Mouse (Mus musculus) left cerebral cortex, postnatal 14 days (tissue): ENCODE data around the gene Ace. TPM values are rescaled to one million over a fixed set of nuclear protein-coding genes. Genes with fewer than 3 reads are reported as not detected.

ENCODE experiments used
- DNase-seq, 2 experiments: peaks; one replicate each; pipeline ENCODE4 v3.0.0; 2021 to 2022; ENCODE audit warnings: low spot score in 2 of 2, mixed read lengths in 1 of 2
- intact Hi-C: fragments of 180-260 bp; cut with DNase I; formaldehyde crosslinking; loops from one replicate; pipeline ENCODE4 v1.15.1; 2025
- long read RNA-seq, 2 experiments: library from polyadenylated mRNA; stranded (forward); transcript quantifications; one replicate each; pipeline ENCODE4 v2.0.0; 2021
- total RNA-seq, 2 experiments: library from RNA; stranded (reverse); gene quantifications; 2 replicates each; pipeline ENCODE4 v1.2.3; 2021

Ace gene
- 10 to 100 TPM in 1 of 2 experiments, 1 to 10 TPM in 1; 9.7 to 10.5 TPM for total RNA-seq
- long read RNA-seq, experiment 1, full-length matches to known transcripts, result 2 of 5 reads
- long read RNA-seq, experiment 1, partial matches to known transcripts, result 2 of 5 reads
- long read RNA-seq, experiment 1, other reads (novel, unspliced or antisense), result 1 of 5 reads
- long read RNA-seq, experiment 2, full-length matches to known transcripts, result 2 of 4 reads
- long read RNA-seq, experiment 2, partial matches to known transcripts, result 1 of 4 reads
- long read RNA-seq, experiment 2, other reads (novel, unspliced or antisense), result 1 of 4 reads

DNA sequence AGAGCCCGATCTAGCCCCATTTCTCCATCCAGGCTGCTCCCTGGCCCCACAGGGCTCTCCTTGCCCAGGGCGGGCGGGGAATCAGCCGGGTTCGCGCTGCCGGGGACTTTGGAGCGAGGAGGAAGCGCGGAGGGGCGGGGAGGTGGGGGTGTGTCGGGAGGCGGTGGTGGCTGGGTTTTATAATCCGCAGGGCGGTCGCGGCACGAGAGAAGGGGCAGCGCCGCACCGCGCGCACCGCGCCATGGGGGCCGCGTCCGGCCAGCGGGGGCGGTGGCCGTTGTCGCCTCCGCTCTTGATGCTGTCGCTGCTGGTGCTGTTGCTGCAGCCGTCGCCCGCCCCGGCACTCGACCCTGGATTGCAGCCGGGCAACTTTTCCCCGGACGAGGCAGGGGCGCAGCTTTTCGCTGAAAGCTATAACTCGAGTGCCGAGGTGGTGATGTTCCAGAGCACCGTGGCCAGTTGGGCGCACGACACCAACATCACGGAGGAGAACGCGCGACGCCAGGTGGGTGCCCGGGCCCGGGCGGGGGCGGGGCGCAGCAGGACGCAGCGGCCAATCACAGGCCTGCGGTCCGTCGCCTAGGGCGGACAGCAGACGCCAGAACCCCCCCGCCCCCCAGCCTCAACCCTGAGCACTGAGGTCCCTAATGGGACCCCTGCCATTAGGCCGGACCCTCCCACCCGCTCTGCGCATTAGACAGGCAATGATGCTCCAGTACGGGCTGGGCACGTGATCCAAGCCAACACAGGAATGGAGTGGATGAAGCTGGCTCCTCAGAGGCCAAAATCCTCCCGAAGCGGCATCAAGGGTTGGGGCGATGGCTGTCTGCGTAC, at the start of gene Ace:
TSS of gene Ace (plus strand) at position 205 of the 834 bp plus-strand sequence.
- no peak for DNase-seq

DNA sequence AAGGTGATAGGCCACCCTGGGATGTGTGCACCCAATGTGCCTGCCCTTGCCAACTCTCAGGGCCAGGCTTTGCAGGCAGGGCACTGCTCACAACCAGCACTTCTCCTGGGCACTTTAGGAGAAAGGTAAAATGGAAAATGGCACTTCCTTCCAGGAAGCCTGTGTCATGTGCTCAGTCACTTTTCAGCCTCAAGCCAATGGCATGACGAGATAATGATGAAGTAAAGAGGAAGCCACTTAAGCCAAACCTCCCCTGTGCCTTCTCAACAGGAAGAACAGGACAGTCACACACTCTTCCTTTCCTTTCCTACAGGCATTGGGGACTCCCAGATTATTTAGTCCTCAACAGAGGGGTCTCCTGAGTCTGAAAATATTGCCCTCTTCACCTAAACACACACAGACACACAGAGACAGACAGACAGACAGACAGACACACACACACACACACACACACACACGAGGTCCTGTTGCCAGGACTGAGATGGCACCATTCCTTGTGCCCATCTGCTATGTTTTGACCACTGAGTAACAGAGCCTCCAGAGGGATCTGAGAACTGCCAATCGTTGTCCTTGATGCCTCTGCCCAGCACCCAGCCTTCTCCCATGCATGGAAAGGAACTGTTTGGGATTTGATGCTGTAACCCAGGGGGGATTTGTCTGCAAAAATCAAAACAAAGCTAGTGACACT, 47.5 kb upstream of the Ace start:
- no peak for DNase-seq
- intact Hi-C loops, result no loop called here

More for the DNA sequence above, at the start of gene Ace:
- intact Hi-C loops, result loop anchor here (5.0 kb wide), 1 partner anchor 41 kb away; no protein-coding TSS in a partner anchor

DNA sequence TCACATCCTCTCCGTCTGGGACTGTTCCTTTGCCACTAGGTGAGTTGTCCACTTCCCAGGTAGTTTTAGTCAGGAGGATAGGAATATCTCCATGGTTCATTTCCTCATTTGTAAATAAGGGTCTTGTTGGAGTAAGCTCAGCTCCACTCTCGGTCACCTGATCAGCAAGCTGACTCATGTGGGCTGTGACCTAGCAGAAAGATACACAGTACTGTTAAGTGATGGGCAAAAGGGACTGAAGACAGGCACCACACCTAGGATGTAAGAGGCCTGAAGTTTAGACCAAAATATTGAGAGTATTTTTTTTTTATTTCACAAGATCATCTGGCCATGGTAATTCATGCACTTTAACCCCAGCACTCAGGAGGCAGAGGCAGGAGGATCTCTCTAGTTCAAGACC, 46.9 kb upstream of the Ace start:
- intact Hi-C loops, result no loop called here
- DNase-seq, result no peak

DNA sequence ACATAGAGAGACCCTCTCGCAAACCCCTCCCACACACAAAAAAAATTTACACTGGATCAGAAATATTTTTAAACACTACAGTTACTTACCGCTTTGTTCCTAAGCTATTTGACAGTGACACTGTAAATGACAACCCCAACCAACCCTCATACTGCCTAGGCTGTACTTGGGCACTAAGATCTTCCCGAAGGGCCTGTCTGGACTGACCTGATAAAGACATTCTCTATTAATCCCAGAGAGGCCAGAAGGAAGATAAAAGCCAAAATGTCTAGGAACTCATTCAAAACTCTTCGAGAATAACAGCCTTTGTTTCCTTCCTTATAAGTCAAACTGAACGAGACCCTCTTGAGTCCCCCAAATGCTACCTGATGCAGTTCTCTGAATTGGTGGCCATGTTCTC, 46.5 kb upstream of the Ace start:
- no peak for DNase-seq
- intact Hi-C loops, result no loop called here

DNA sequence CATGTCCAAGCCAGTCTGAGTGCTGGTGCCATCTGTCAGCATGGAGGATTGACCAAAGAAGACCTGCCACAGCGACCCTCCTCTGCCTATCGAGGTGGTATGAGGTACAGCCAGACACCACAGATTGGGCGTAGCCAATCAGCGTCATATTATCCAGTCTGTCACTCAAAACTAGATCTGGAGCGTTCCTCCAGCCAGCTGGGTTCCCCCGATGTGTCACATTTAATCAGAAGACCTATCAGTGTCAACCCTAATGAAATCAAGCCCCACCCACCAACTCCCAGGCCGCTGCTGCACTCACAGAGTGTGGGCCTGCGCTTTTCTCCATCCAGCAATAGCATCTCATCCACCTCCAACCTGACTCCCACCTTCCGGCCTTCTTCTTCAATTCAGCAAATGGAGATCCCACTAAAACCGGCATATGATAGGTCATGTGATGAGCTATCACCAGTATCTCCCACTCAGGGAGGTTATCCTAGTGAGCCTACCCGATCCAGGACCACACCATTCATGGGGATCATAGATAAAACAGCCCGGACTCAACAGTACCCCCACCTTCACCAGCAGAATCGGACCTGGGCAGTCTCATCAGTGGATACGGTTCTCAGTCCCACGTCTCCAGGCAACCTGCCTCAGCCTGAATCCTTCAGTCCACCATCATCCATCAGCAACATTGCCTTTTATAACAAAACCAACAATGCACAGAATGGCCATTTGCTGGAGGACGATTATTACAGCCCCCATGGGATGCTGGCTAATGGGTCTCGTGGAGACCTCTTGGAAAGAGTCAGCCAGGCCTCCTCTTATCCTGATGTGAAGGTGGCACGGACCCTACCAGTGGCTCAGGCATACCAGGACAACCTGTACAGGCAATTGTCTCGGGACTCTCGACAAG, 44.7 kb upstream of the Ace start:
- DNase-seq, result no peak
- intact Hi-C loops, result no loop called here

DNA sequence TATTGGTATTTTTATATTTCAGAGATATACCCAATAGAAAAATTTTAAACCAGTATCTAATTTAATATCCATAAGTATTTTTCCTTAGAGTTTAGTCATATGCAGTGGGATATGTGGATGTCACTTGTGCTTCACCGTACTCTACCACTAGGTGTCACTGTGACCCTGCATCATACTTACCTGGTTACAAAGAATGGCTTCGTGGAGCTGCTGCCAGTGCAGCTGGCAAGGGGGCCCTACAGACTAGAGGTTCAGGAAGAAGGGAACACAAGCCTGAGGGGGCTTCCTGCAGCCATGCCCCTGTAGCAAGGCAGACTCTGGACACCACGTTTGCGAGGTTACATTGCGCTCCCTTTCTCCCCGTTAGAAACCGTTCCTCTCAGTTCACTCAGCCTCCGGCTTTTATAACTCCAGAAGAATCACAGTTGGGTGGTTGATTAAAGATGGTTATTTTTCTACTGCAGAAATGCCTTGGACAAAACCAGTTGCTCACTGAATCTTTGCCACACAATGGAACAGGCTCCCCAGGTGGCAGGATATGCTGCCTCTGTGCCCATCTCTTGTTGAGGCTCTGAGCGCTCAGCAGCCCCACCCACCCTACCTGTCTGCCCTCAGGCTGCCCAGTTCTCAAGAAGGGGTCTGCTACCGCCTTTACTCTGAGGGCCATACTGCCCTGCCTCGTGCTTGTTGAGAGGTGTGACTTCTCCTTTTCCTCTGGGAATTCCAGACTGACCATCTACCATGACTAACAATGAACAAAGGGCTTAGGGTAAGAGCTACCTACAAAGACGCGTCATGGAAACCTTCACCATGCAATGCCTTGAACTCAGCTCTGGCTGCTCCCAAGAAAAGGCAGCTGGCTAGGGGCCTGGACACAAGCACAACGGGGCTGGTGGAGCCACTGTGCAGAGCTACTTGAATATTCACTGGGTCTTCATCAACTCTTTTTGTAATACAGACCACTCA, 40.4 kb upstream of the Ace start:
- intact Hi-C loops, result loop anchor here (2.0 to 5.0 kb wide), 2 partner anchors 40 to 99 kb away; partner anchors contain the start of gene Ace
- peak; percentile 84 to 86 for DNase-seq

DNA sequence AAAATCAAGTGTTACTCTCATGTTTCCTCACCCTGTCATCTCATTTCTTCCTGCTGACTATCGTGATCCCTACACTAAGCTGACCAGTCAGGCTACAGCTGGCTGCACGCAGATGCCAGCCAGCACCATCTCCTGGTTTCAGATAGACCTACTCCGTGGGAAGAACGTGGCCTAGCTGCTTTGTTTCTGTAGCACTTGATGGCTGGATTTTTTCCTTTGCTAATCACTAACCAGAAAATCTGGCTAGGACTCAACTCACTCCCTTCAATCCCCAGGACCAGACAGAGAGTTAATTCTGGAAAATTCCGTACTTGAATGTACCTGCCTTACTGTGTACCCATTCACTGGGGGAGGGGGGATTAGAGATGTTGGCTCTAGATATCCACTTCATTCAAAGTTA, 39.6 kb upstream of the Ace start:
- intact Hi-C loops, result loop anchor here (2.0 to 5.0 kb wide), 2 partner anchors 39 to 99 kb away; partner anchors contain the start of gene Ace
- no peak for DNase-seq

DNA sequence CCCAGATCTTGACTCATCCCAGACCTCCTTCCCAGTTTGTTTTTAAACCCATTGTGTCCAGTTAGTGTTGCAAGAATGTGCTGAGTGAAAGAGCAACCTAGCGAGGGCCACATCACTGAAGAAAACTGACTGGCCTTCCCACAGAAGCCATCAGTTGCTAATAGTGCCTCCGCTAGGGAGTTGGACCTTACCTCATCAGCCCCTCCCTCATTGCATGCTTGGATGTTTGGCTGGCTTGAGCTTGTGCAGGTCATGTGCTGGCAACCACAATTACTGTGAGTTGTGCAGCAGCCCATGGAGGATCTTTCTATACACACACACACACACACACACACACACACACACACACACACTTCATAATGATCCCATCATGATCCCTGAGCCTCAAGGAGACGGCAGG, 36.4 kb upstream of the Ace start:
- intact Hi-C loops, result no loop called here
- no peak for DNase-seq

DNA sequence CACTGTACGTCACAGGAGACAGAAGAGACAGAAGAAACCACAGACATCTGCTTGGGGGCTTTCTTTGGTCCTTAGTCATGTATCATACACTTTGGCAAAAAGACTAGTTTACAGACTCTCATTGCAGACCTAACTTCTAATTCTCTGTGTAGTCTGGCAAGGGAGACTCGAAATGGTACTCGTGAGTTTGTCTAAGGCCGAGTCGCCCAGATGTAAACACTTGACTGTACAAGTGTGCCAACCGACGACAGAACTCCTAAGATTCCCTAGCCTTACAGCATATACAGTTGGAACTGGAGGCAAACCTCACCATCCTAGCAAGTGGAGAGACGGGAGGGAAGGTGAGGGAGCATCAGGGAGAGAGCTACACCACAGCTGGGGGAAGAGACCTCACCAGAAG, 34.0 kb upstream of the Ace start:
- intact Hi-C loops, result no loop called here

DNA sequence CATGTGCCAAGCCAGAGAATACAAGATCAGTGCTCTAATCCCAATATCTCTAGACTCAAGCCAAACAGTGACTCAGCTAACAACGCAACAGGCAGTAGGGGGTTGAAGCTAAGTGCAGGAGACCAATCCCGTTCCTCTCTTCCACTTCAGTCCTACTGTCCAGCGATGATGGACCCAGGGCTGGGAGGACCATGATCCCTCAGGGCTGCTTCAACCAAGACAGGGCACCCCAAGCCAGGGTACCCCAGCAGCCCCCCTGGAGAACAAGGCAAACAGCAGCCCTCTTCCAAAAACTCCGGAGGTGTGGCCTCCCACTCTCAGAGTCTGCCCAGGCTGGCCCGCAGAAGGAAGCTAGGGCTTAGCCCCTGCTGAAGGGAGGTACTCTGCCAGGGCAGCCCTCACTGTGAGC, 33.4 kb upstream of the Ace start:
- no peak for DNase-seq
- intact Hi-C loops, result no loop called here

More for the DNA sequence above, 34.0 kb upstream of the Ace start:
- no peak for DNase-seq

DNA sequence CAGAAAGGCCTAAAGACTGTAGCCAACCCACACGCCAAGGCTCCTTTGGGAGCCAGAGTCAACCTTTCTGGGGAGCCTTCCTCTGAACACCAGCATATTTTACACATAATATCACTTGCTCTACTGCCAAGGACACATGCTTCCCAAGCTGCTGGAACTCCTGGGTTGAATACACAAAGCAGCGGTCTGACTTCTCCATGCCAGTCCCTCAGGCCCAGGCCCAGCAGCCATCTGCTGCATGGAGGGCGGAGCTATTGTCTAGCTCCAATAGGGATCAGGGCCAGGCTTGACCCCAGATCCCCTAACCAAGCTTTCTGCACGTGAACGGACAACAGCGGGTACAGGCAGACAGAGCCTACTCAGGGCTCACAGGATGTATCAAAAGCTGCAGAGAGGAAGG, 32.9 kb upstream of the Ace start:
- intact Hi-C loops, result no loop called here
- DNase-seq, result no peak

DNA sequence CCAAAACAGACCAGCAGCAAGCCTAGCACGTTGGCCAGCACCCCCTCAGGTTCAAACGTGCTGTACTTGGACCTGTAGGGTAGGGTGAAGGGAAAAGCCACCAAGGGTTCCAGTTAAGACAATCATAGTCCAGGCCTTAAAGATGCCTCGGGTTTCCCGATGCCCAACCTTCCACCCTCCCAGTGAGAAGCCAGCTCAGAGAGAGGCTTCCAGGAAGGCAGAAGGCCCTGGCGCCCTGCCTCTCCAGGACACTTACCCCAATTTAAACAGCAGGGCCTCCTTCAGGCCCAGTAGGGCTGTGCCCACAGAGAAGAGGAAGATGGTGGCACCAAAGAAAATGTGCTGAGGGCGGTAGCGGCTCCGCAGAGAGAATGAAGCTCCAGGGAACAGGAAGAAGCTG, 32.2 kb upstream of the Ace start:
- DNase-seq, result no peak
- intact Hi-C loops, result no loop called here

DNA sequence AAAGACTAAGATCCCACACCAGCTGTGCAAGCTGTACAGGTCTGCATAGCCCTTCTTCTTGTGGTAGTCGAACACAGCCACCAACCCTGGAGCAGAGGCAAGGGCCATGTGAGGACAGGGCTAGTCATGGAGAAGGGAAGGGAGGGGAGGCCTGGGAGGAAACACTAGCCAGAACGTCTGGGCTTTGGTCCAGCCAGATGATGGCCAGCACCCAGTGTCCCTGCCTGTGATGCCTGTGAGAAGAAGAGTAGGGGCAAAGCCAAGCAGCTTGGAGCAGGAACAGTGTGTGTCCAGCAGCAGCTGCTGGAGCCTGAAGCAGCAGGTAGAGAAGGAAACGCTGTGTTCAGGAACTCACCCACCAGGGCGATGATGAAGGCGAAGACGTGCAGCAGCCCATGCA, 31.5 kb upstream of the Ace start:
- intact Hi-C loops, result no loop called here
- peak; percentile 53 to 74 for DNase-seq

DNA sequence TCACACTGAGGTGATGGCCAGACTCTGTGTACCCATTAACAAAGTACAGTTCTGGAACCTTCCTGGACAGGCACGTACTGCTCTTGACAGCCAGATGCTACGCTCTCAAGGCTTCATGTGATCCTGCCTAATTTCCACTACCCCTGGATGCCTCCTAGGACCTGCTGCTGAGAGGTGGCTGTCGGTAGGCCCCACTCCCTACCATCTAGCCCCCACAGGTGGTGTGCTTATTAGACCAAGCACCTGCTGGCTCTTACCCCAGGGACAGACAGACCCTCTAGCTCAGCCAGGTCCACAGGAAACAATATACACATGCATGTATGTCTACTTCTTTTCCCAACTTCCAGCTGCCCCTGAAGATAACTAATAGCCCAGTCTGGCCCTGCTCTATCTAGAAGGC, 30.8 kb upstream of the Ace start:
- intact Hi-C loops, result no loop called here
- DNase-seq, result no peak

DNA sequence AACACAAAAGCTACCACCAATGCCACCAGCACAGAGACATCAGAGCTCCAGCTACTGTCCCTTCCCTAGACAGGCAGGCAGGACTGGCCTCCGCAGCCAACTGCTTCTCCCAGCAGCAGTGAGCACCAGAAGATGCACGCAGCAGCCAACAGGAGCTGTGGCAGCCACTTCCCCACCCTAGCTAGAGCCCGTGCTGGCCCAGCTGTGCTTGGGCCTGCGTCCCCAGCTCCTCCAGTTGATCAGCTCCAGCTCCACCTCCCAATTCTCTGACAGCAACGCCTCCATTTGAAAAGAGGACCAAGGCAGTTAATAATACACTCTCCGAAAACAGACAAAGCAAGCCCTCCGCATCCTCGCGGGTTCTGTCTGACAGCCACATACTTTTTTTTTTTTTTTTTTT, 29.0 kb upstream of the Ace start:
- no peak for DNase-seq
- intact Hi-C loops, result no loop called here

DNA sequence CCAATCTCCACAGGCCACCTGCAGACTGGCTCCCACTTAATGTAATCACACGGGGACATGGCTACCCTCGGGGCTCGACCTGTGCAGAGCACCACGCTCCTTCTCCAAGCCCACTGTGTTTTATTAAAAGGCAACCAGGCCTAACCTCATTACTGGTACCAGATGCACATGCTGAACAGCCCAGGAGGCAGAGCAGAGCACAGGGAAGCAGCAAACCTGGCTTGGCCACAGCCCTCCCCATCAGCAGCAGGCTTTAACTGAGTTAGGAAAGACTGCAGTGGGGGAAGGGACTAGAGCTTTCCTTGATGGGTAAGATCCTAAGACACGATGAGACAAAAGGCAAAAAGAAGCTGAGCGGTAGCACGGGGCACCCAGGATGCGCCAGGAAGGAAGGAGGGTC, 25.8 kb upstream of the Ace start:
- intact Hi-C loops, result no loop called here
- no peak for DNase-seq

DNA sequence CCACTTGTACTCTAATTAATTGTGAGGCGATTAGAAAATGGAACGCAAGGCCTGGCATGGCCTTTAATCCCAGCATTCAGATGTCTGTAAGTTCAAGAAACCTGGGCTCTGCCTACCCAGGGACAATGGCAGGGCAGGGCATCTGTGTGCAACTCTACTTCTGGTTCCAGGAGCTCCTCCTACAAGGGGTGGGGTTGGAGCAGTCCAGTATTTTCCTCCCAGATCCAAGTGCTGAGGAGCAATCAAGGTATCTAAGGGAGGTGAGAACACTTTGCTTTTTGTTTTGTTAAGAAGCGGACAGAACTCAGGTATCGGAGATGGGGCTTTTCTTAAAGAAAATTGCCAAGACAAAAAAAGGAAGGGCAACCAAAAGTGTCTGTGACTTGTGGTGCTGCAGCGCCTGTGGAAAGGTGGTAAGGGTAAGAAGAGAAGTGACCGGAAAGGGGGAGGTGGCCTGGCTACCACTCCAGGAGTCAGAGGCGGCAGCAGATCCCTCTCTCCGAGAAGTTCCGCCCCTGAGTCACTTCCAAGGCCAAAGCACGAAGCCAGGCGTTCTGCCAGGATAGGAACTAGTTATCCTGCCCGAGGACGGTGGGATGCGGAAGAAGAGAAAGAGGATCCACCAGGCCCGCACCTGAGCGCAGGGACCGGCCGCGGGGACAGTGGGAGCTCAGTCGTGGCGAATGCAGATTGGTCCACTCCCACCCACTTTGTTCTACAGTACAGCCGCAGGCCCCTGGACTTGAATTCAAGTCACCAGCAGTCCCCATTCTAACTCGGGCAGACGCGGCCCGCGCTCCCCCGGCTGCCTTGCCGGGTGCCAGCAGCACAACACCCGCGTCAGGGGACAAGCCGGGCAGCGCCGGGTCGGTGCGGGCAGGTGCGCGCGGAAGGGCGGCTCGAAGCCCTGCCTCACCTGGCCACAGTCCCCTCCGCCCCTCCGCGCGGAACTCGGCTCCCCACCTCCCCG, 24.3 kb upstream of the Ace start:
- DNase-seq, result no peak
- intact Hi-C loops, result no loop called here
